Mouse (Mus musculus): ENCODE results near the gene Timm8a2. TPM values are rescaled to one million over a fixed set of nuclear protein-coding genes. Genes with fewer than 3 reads are reported as not detected.
"Not testable (repeated sequence)": the region's sequence is repeated elsewhere in the genome, so short reads cannot be mapped to it uniquely, and the experiment has no call there.

Gene Timm8a2
- total RNA-seq, 1 experiment from 2014 or later, result not detected

DNA sequence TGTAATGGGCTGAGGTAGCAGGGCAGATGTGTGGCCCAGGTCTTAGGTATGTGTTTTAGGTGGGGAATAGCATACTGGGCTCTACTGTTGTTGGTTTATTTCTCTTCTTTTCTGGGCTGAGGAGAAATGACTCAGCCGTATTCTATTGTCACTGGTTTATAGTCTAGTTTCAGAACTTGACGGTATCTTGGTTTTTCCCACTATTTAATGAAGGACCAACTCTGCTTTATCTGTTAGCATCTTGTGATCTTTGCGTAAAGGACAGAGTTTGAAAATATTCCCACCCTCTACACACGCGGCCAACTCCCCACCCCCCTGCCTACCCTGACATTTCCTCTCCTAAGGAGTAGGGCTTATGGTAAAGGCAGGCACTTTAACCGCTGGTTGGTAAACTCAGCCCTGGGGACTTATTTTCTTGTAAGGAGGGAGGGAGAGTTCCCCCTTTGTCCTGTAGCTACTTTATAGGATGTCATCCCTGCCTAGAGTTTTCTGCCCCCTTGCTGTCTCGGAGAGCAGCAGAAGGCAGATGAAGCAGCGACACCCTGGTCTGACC, 7.7 kb downstream of the Timm8a2 start:
- ATAC-seq (replicated peaks; ENCODE audit: insufficient number of reproducible peaks, low FRiP score, low TSS enrichment, poor library complexity, severe bottlenecking), result no peak

DNA sequence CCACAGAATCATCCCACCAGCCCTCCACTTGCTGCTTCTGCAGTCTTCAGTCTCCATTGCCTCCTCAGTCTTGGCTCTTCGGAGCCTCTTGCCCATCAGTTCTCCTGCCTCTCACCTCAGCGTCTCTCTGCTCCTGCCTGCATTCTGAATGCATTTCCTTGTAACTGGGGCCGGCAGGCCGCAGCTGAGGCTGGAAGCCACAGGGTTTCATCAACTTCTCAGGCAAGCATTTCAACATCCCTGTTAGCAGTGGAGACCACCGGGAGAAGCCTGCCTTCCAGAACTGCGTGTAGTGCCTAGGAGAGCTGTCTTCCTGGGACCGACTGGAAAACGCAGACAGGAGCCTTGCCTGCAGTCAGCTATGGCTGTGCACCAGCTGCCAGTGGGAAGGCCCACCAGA, 13.3 kb downstream of the Timm8a2 start:
- no peak for ATAC-seq (replicated peaks; ENCODE audit: insufficient number of reproducible peaks, low FRiP score, low TSS enrichment, poor library complexity, severe bottlenecking)

DNA sequence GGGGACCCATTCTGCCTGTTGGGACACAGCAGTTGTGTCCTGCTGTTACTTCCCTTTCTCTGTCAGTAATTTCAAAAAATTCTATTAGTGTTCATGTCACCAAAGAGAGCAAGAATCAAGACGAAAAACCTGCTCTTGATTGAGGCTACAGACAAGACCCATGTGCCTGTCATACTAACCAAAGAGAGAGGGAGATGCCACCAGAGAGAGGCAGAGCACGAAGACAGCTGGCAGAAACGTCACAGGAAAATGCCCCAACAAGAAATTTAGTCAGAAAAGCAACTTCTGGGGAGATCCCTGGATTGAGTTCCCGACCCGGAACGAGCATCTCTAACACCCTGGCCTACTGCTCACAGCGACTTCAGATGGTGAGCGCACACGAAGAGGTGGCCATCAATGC, 14.3 kb downstream of the Timm8a2 start:
- ATAC-seq (replicated peaks; ENCODE audit: insufficient number of reproducible peaks, low FRiP score, low TSS enrichment, poor library complexity, severe bottlenecking), result no peak

DNA sequence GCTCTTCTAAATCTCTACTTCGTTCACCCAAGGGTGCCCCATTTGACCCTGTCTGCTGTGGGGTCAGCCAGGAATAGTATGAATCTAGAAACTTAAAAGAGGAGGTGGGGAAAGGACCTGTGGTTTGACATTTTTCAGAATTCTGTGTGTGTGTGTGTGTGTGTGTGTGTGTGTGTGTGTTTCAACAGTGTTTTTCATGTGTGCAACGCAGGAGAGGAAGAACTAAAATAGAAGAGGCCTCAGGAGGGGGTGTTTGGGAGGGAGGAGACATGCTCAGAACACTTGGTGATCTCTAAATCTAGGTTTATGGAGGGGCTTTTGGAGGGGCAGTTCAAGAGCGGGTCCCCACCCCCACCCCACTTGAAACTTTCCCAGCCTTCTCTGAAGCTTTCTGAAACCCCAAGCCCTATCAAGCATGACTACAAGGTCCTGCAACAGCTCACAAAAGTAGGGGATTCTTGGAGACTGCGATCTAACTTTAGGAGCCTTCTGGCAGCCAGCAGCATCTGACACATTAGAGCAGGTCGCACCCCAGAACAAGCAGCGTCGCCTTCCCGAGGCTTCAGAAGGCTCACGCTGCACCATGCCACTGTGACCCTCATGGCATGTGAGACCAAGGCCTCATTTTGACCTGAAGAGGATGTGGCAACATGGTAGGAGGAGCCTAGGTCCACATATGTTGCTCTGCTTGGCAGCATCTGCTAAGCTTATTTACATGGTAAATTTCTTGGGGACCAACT, 18.6 kb downstream of the Timm8a2 start:
- peak; percentile 64 for ATAC-seq (replicated peaks; ENCODE audit: insufficient number of reproducible peaks, low FRiP score, low TSS enrichment, poor library complexity, severe bottlenecking)

DNA sequence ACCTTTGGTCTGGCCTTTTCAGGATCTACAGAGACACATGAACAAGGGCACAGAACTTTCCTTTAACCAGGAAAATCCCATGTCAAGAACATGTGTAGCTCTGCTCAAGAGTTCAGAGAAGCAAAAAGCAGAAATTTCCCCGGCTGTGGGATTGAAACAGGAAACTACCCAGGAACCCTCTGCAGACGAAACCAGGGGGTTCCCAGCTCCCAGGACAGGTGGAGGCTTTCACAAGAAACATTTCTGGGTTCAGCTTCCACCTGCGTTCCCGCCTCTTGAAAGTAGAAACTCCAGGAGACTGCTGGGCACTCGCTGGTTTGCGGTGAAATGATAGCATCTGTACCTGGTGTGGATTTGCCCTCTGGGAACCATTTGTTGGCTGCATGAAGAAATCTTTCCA, 22.4 kb downstream of the Timm8a2 start:
- ATAC-seq (replicated peaks; ENCODE audit: insufficient number of reproducible peaks, low FRiP score, low TSS enrichment, poor library complexity, severe bottlenecking), result no peak

DNA sequence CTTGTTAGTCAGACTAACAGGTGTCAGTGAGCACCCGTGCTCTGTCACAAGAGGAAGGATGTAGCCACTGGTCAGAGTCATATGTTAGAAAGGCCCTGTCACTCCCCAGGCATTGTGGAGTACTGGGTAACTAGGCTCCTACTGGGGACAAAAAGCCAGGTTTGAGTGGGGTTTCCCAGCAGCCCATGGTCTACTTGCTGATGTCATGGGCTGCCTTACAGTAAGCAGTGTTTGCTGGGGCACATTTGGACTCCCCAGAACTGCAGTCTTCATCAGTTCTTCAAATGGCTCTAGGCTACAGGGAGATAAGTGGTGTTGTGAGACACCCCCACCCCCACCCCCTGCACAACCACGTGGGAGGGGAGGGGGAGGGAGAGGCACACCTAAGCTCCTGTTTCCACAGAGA, 23.5 kb downstream of the Timm8a2 start:
- ATAC-seq (replicated peaks; ENCODE audit: insufficient number of reproducible peaks, low FRiP score, low TSS enrichment, poor library complexity, severe bottlenecking), result no peak

DNA sequence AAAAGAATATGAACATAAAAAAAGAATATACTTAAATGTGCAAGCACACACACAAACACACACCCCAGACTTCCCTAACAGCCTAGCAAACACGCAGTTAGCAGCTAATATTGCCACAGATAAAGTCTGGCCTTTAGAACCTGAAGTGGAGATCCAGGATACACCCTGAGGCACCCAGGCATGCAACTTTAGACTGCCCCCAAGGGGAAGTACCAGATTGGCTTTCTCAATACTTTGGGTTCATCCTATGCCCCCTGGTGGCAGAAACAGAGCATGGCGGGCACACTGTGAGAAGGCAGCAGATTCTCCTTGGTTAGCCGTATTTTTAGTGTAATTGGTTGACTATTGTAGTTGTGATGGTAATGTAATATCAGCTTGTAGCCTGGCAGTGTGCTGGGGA, 26.2 kb downstream of the Timm8a2 start:
- ATAC-seq (replicated peaks; ENCODE audit: insufficient number of reproducible peaks, low FRiP score, low TSS enrichment, poor library complexity, severe bottlenecking), result peak; percentile 77

DNA sequence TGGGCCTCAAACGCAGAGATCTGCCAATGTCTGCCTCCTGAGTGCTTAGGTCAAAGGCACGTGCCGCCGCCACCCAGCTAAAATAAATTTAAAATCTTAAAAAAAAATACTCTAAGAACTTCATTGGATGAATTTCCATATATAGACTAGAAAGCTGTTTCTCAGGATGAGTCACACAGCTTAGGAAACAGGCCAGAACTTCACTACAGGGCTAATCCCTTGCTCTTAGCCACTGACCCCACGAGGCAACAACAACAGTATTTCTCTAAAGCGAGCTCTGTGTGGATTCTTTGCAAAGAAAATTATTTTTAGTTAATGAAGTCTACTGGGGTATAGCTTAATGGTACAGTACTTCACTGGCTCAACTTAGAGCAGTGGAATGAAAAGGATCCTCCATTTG, 26.9 kb downstream of the Timm8a2 start:
- no peak for ATAC-seq (replicated peaks; ENCODE audit: insufficient number of reproducible peaks, low FRiP score, low TSS enrichment, poor library complexity, severe bottlenecking)

DNA sequence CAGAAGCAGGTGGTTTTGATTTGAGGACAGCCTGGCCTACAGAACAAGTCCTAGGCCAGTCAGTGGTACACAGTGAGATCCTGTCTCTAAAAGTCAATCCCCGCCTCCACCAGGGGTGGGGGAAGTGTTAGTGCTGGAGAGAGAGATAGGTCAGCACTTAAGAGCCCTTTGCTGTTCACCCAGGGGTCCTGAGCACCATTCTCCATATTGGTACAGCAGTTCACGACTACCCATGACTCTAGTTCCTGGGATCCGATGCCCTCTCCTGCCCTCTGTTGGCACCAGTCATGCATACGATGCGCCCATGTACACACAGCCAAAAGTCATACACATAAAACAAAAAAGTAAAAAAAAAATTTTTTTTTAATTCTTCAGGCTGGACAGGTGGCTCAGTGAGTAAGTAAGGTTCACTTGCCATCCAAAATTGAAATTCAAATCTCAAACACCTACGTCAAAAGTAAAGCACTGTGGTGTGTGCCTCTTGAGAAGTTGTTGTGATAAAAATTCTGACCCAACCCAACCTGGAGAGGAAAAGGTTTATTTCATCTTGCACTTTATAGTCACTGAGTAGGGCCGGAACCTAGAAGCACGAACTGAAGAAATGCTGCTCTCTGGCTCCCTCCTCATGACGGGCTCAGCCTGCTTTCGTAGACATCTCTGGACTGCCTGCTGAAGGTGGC, 28.1 kb downstream of the Timm8a2 start:
- no peak for ATAC-seq (replicated peaks; ENCODE audit: insufficient number of reproducible peaks, low FRiP score, low TSS enrichment, poor library complexity, severe bottlenecking)

DNA sequence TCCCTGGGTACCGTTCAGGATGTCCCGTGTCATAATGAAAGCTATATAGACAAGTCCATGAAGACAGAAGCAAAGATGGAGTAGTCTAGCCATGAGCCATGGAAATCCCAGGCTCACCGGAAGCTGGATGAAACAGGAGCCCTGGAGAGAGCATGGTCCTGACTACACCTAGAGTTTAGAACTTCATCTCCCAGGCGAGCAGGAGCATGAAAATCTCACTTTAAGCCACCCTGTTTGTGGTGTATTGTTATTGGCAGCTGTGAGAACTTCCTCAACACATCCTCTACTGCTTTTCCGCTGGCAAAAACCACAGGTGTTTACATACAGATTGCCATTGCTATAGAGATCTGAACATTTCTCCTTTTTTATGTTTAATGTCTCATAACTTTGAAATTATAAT, 29.1 kb downstream of the Timm8a2 start:
- peak; percentile 28; the same call in 1 of the 2 replicates for ATAC-seq (replicated peaks; ENCODE audit: insufficient number of reproducible peaks, low FRiP score, low TSS enrichment, poor library complexity, severe bottlenecking)

DNA sequence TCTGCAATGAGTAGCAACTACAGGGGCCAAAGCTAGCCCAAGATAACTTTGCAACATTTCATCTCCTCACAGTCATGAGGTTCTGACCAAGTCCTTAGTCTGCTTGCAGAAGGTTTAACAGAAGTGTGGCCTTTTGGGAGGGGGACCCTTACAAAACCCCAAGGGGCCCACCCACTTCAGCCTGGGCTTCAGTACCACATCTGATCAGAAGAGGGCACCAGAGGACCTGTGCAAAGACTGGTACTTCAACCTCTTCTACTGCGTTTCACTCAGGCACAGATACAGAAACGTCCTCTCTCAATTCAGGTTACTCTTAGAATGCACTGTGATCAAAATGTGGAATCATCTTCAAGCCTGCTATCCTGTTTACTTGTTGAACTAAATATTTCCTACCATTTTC, 30.0 kb downstream of the Timm8a2 start:
- ATAC-seq (replicated peaks; ENCODE audit: insufficient number of reproducible peaks, low FRiP score, low TSS enrichment, poor library complexity, severe bottlenecking), result peak; percentile 52

DNA sequence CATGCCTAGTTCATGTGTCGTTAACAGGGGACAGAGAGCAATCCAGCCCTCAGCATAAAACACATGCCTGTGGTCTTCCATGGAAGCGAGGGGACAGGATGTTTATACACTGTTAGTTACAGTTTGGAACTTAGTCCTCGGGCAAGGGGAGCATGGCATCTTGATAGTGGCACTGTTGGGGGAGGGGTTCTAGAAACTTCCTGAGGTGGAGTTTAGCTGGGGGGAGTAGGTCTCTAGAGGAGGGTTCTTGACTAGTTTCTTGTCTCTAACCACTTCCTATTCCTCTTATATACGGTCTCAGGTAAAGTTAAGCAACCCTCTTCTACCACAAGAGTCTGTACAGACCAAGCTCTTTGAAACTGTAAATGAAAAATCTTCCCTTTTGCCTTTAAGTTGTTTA, 31.8 kb downstream of the Timm8a2 start:
- no peak for ATAC-seq (replicated peaks; ENCODE audit: insufficient number of reproducible peaks, low FRiP score, low TSS enrichment, poor library complexity, severe bottlenecking)

DNA sequence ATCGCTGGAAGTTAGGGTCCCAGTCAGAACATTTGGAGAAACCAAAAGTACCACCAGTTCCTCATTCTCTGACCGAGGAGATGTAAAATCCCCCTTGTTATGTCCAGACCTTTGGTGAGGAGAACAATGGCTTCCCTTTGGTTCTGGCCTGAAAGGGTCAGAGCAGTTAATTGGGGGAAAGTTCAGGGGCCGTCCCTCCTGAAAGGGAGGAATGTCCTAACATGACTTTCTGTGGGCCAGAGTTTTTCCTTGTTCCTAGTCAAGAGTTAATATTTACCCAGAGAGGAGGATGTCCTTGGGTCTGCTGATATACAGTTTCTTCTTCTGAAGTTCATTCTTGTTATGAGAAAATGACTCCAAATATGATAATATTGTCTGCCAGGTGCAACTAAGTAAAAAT, 33.6 kb downstream of the Timm8a2 start:
- ATAC-seq (replicated peaks; ENCODE audit: insufficient number of reproducible peaks, low FRiP score, low TSS enrichment, poor library complexity, severe bottlenecking), result not testable (repeated sequence)

DNA sequence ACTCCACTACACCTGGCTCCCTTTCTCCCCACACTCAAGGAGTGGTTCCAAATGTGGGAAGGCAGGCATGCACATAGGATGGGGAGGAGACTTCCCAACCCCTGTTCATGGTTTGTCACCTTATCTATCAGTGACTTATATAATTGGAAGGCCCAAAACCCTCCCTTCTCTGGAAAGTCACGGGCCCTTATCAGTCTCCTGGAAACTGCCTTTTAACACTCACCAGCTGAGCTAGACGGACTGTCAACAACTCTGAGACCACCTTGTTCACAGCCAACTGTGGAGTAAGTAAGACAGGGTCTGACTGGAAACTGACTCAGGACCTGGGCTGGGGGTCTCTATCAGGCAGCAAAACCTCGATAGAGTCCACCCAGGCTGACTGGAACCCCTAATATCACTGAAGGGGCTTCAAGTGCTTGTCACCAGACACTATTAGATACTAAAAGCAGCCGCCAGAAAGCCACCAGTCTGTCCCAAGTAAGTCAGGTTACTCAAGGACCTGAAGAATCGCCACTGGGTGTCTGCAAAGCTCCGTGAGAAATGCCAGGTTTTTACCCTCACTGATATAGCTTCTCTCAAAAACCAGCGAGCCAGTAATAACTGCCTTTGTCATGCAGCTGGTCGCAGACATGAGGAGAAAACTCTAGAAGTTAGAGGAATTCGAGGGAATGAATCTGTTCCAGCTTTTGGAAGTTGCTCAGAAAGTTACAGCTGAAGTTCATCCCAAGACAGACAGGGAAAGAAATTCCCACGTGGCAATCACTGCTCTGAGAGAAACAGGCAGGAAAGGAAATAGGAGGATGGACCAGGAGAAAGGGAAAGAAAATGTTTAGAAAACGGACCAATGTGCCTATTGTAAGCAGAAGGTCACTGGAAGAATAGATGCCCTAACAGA, 34.6 kb downstream of the Timm8a2 start:
- ATAC-seq (replicated peaks; ENCODE audit: insufficient number of reproducible peaks, low FRiP score, low TSS enrichment, poor library complexity, severe bottlenecking), result no peak

DNA sequence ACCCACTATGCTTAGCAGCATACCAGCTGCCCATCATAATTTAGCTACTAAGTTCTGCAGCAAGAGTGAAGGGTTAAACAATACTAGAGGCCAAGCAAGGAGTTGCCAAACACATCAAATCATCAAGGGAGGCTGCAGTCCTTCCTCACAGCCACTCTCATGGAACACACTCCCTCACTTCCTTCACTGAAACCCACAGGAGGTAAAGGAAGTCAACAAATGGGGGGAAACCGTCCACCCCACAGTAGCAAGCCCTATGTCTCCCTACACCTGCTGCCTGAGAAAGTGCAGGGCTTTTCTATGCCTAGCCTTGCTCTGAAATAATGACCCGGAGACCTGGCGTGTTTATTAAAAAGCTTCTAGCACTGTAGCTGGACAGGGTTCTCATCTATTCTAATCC, 35.5 kb downstream of the Timm8a2 start:
- no peak for ATAC-seq (replicated peaks; ENCODE audit: insufficient number of reproducible peaks, low FRiP score, low TSS enrichment, poor library complexity, severe bottlenecking)

DNA sequence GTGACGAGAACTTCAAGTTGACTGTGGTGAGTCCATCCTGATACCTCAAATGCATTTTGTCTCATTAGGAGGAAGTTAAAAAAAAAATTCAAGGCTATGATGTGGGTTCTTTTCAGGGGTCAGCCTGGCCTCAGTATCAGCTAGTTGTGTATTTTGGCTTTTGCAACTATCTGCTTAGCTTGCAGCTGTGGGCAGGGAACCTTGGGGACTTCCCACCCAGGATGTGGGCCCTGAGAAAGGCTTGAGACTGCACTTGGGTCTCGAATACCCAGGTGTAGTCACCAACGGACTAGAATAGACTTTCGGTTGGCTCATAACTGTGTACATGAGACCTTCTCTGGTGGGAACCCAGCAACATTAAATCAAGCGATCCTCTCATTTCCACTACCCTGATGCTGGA, 38.9 kb downstream of the Timm8a2 start:
- no peak; the same call in 1 of the 2 replicates for ATAC-seq (replicated peaks; ENCODE audit: insufficient number of reproducible peaks, low FRiP score, low TSS enrichment, poor library complexity, severe bottlenecking)

DNA sequence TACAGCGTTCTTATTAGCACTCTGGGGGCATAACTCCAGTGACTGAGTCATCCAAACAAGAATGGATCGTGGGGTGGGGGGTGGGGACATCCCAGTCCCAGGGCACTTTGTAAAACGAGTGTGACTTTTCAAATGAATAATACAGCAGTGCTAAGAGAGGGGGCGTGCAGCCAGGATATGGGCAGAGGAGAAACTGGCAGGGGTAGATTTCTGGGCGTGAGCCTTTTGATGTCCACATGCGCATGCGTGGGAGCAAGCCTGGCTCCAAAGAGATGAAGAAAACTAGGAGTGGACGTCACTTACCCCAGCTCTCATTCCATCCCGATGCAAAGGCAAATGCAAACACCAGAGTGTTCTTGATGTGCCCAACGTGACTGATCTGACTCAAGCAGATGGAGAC, 39.9 kb downstream of the Timm8a2 start:
- ATAC-seq (replicated peaks; ENCODE audit: insufficient number of reproducible peaks, low FRiP score, low TSS enrichment, poor library complexity, severe bottlenecking), result no peak

DNA sequence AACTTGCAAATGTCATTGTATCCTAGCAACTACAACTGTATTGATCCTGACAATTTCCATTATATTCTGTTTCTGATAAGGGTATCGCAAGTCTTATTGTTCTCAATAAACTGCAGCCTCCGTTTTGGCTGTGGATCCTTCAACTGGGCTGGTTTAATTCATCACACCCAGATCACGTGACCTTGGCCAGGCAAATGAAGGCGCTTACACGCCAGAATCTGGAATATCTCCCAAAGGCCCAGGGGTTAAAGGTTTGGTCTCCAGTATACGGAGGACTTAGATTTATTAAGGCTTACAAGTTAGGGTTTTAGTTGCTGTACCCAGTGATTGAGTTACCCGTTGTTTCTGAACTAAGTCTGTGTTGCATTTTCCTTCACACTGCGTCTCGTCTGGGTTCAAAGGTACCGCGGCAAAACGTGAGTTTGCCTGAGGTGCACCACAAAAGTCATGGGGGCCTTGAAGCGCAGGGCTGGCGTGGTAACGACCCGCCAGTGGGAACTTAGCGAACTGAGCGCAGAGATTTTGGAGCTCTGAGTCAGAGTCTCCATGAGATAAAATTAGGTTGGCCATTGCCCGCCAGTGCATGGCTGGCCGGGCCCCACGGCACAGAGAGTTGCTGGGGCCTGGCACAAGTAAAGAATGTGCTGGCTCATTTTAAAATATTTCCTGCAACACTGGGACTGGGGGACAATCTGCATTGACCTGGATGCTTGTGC, 41.2 kb downstream of the Timm8a2 start:
- ATAC-seq (replicated peaks; ENCODE audit: insufficient number of reproducible peaks, low FRiP score, low TSS enrichment, poor library complexity, severe bottlenecking), result no peak

DNA sequence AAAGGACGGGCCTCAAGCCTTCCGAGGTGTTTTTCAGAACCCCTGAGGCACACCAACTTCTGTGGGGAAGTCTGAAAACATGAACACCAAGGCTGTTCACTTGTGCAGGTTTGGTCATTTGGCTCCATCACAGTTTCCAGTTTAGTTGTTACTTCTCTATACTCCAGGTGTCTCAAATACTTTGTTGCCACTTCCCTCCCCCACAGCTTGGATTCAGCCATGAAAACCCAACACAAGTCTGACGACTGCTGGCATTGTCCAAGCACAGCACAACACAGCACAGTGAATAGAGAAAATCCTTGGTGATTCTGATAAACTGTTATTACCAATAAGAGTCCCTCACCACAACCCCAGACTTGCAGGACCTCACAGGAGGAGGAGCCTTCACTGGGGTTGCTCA, 42.5 kb downstream of the Timm8a2 start:
- ATAC-seq (replicated peaks; ENCODE audit: insufficient number of reproducible peaks, low FRiP score, low TSS enrichment, poor library complexity, severe bottlenecking), result no peak
